In the genomic region with DNA sequence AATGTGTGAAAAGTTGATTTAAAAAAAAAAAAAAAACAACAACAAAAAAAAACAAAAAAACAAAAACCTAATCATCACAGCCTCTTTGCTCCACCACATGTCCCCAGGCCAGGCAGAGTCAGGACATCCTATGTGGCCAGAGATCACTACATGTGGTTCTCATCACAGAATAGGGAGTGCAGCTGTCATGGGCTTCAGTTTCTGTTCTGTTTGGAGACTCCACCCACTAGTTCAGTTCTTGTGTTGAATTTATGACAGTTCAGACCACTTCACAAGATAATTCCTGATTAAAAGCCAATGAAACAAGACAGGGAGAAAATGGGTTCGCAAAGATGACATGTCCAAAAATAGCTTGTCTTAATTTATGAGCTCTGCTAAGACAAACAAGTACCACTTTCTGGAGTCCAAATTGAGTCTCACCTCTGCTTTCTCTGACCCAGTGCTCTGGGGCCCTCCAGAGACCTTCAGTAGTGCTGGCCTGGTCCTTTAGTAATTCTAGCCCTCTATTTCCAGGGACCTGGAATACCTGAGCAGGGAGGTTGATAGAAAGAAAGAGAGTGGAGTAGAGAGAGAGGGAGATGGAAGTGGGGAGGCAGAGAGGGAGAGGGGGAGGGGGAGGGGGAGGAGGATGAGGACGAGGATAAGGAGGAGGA, we compare ENCODE assay signal across 20 mouse cellular contexts.
A peak's percentile ranks its signal among the peaks of the same experiment; 100 is the strongest.
DNase-seq lines count a peak whose midpoint lies in the region; ATAC-seq and TF ChIP-seq lines count a peak whose summit lies in the region.
"Had no signal": no experiment of that assay in that cellular context is flagged by ENCODE, and none has a peak within 500 bp of the region (broad histone marks: within the 10 kb centered on the region; RNA-seq: fewer than 3 reads in every experiment).

No protein-coding gene starts in this region.

- no peaks in the 10 kb centered on the region for H3K27me3 ChIP-seq in lung, postnatal 0 days (replicated peaks; ENCODE audit: insufficient read depth, low read length)
- no peaks in the 10 kb centered on the region for H3K27me3 ChIP-seq in myocyte (ENCODE audit: control insufficient read depth, insufficient read depth, insufficient read length)
- H3K27me3 ChIP-seq in liver, postnatal 0 days (ENCODE audit: insufficient read depth, low read length) = no peaks in the 10 kb centered on the region
- H3K27me3 ChIP-seq: hindbrain, embryonic 12.5 days; limb, embryonic 13.5 days; liver, embryonic 13.5 days; midbrain, embryonic 13.5 days; neural tube, embryonic 13.5 days had no signal

- H3ac ChIP-seq in myocyte (ENCODE audit: control insufficient read depth, insufficient read length) = no peak overlapping the region

- H3K9ac ChIP-seq in lung, postnatal 0 days (replicated peaks; ENCODE audit: low read depth) = no peak overlapping the region
- H3K9ac ChIP-seq in liver, postnatal 0 days (replicated peaks) = no peak overlapping the region
- H3K9ac ChIP-seq: hindbrain, embryonic 12.5 days; limb, embryonic 13.5 days; liver, embryonic 13.5 days; midbrain, embryonic 13.5 days; neural tube, embryonic 13.5 days had no signal

- TF ChIP-seq CTCF in lung, postnatal 0 days (IDR thresholded peaks at IDR 0.05) = no peak
- TF ChIP-seq CTCF in liver, postnatal 0 days (IDR thresholded peaks at IDR 0.05; ENCODE audit: low read depth) = no peak

- no peak overlapping the region for H3K4me2 ChIP-seq in lung, postnatal 0 days (replicated peaks; ENCODE audit: low read depth, low read length)
- peak overlapping the region; percentile 14 for H3K4me2 ChIP-seq in myocyte (ENCODE audit: low read depth)
- no peak overlapping the region for H3K4me2 ChIP-seq in liver, postnatal 0 days (ENCODE audit: low read depth, low read length)
- H3K4me2 ChIP-seq: hindbrain, embryonic 12.5 days; limb, embryonic 13.5 days; liver, embryonic 13.5 days; midbrain, embryonic 13.5 days; neural tube, embryonic 13.5 days had no signal

- peak; percentile 12 to 28 for DNase-seq in heart, postnatal 10 days
- DNase-seq in heart, adult 8-10 months (ENCODE audit: low spot score) = no peak
- peak; percentile 33 for DNase-seq in lung, postnatal 0 days (ENCODE audit: low spot score)
- DNase-seq in lung, postnatal 4 days = no peak
- DNase-seq in liver, postnatal 0 days = no peak
- DNase-seq in left cerebral cortex, postnatal 4 days = no peak
- DNase-seq: adrenal gland, adult 8-10 months; B cell, adult 2 months; cerebellum, adult 9-11 months; gastrocnemius, postnatal 10 days; heart, adult 2 months; liver, embryonic 13.5 days; thymus, postnatal 14 days had no signal

- no peak overlapping the region for H3K4me3 ChIP-seq in lung, postnatal 0 days (ENCODE audit: low read depth, low read length)
- no peak overlapping the region for H3K4me3 ChIP-seq in myocyte
- no peak overlapping the region for H3K4me3 ChIP-seq in liver, postnatal 0 days (ENCODE audit: low read depth, low read length)
- H3K4me3 ChIP-seq: heart, adult 2 months; hindbrain, embryonic 12.5 days; limb, embryonic 13.5 days; liver, embryonic 13.5 days; midbrain, embryonic 13.5 days; neural tube, embryonic 13.5 days had no signal

- H3K9me3 ChIP-seq in lung, postnatal 0 days (ENCODE audit: low read length) = no peaks in the 10 kb centered on the region
- no peaks in the 10 kb centered on the region for H3K9me3 ChIP-seq in liver, postnatal 0 days (ENCODE audit: low read length)
- H3K9me3 ChIP-seq: hindbrain, embryonic 12.5 days; limb, embryonic 13.5 days; liver, embryonic 13.5 days; midbrain, embryonic 13.5 days; neural tube, embryonic 13.5 days had no signal

- WGBS in lung, postnatal 0 days = 45% methylated on average over 2 of the region's 2 CpGs
- 48% methylated on average over 2 of the region's 2 CpGs for WGBS in liver, postnatal 0 days (ENCODE audit: insufficient replicate concordance)

- no peak for ATAC-seq in lung, postnatal 0 days
- peak; percentile 53 for ATAC-seq in granulocyte monocyte progenitor cell, adult 5-6 weeks (replicated peaks; ENCODE audit: poor library complexity, severe bottlenecking)
- ATAC-seq in liver, postnatal 0 days = no peak
- ATAC-seq: midbrain, embryonic 13.5 days had no signal

- TF ChIP-seq POLR2A in myocyte (IDR thresholded peaks at IDR 0.05; ENCODE audit: insufficient read length, low read depth) = no peak

- intact Hi-C loops in heart, postnatal 10 days (cut with DNase I) = no loop called here
- intact Hi-C loops in left cerebral cortex, postnatal 4 days (cut with DNase I) = no loop called here

- TF ChIP-seq EP300 in lung, postnatal 0 days (IDR thresholded peaks at IDR 0.05) = no peak
- TF ChIP-seq EP300 in liver, postnatal 0 days (IDR thresholded peaks at IDR 0.05; ENCODE audit: low read depth) = no peak

- H3K4me1 ChIP-seq in lung, postnatal 0 days (ENCODE audit: insufficient read depth, low read depth, low read length) = no peaks in the 10 kb centered on the region
- H3K4me1 ChIP-seq in liver, postnatal 0 days (ENCODE audit: insufficient read depth) = no peaks in the 10 kb centered on the region
- H3K4me1 ChIP-seq: hindbrain, embryonic 12.5 days; limb, embryonic 13.5 days; liver, embryonic 13.5 days; midbrain, embryonic 13.5 days; neural tube, embryonic 13.5 days had no signal

- H3K79me2 ChIP-seq in myocyte (ENCODE audit: control insufficient read depth, insufficient read depth) = no peaks in the 10 kb centered on the region

- no peaks in the 10 kb centered on the region for H3K36me3 ChIP-seq in lung, postnatal 0 days (ENCODE audit: insufficient read depth, low read length)
- no peaks in the 10 kb centered on the region for H3K36me3 ChIP-seq in myocyte (ENCODE audit: control insufficient read depth, insufficient read depth)
- H3K36me3 ChIP-seq in liver, postnatal 0 days (replicated peaks; ENCODE audit: insufficient read depth, low read length) = no peaks in the 10 kb centered on the region
- H3K36me3 ChIP-seq: hindbrain, embryonic 12.5 days; limb, embryonic 13.5 days; liver, embryonic 13.5 days; midbrain, embryonic 13.5 days; neural tube, embryonic 13.5 days had no signal

- H3K27ac ChIP-seq in lung, postnatal 0 days (ENCODE audit: low read length) = no peak overlapping the region
- no peak overlapping the region for H3K27ac ChIP-seq in liver, postnatal 0 days (ENCODE audit: low read depth)
- H3K27ac ChIP-seq: heart, adult 2 months; hindbrain, embryonic 12.5 days; limb, embryonic 13.5 days; liver, embryonic 13.5 days; macrophage; midbrain, embryonic 13.5 days; neural tube, embryonic 13.5 days had no signal

TF ChIP-seq in myocyte, 11 proteins besides CTCF, POLR2A, EP300 and RAD21:
- no peak for TF ChIP-seq E2F4 (IDR thresholded peaks at IDR 0.05; ENCODE audit: insufficient read depth)
- no peak for TF ChIP-seq TCF12 (IDR thresholded peaks at IDR 0.05; ENCODE audit: insufficient read depth, poor library complexity, severe bottlenecking)
- TF ChIP-seq MYOG (IDR thresholded peaks at IDR 0.05; ENCODE audit: control insufficient read depth in 1 of 3, insufficient read depth in 1 of 3, insufficient read length in 2 of 3, low read depth in 2 of 3) = peak in 1 of 3 experiments; percentile 43
- no peak for TF ChIP-seq MAX (IDR thresholded peaks at IDR 0.05; ENCODE audit: low read depth)
- TF ChIP-seq MYOD1 (IDR thresholded peaks at IDR 0.05; ENCODE audit: control insufficient read depth in 1 of 3, insufficient read length in 2 of 3, low read depth in 2 of 3) = peak in 2 of 3 experiments; percentile 38 to 60
- TF ChIP-seq CEBPB (IDR thresholded peaks at IDR 0.05; ENCODE audit: insufficient read depth, poor library complexity, severe bottlenecking) = no peak
- no peak for TF ChIP-seq REST (IDR thresholded peaks at IDR 0.05; ENCODE audit: insufficient read depth, insufficient read length)

Comparison
In these comparisons a context has a peak if more than half of its experiments do, and no peak if none do; other contexts are left out.
1. DNase-seq: peak in heart, postnatal 10 days (2 of 2) and lung, postnatal 0 days (single experiment); none in heart, adult 8-10 months (single experiment), lung, postnatal 4 days (0 of 2), liver, postnatal 0 days (single experiment) and left cerebral cortex, postnatal 4 days (single experiment).